ENCODE assay signal across 18 mouse cellular contexts in the genomic region with DNA sequence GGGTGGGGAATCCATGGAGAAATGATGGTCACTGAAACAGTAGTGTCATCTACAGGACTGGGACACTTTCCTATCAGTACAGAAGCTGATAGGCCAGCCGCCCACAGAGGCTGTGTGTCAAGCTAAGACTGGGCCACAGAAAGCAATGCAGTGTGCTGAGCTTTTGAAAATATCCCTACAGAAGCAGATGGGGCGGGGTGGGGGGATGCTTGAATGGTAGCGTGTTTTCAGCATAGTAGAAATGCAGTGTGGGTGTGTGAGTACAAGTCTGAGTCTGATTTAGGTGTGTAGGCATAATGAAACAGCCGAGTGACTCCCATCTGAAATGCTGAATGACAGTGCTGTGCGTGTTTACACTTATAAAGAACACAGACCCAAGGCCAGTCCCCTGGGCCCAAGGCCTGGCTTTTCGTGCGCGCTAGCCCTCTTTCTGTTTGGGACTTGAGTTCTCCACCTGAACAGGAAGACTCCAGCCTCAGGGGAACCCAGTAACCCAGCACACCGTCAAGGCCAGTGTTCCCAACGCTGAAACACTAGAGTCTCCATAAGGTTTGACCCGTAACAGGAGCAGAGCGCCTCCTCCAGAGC. TPM values are rescaled to one million over a fixed set of nuclear protein-coding genes. Genes with fewer than 3 reads are reported as not detected.
DNase-seq lines count a peak whose midpoint lies in the region; ATAC-seq and TF ChIP-seq lines count a peak whose summit lies in the region.
"Had no signal": no experiment of that assay in that cellular context is flagged by ENCODE, and none has a peak within 500 bp of the region (broad histone marks: within the 10 kb centered on the region; RNA-seq: fewer than 3 reads in every experiment).

No protein-coding gene starts in this region.

- H3K9ac ChIP-seq in liver, embryonic 12.5 days, result no peak overlapping the region
- H3K9ac ChIP-seq in liver, postnatal 0 days (replicated peaks), result no peak overlapping the region
- no peak overlapping the region for H3K9ac ChIP-seq in forebrain, postnatal 0 days
- H3K9ac ChIP-seq: forebrain, embryonic 12.5 days had no signal

- H3K27ac ChIP-seq in liver, embryonic 12.5 days, result no peak overlapping the region
- H3K27ac ChIP-seq in liver, postnatal 0 days (ENCODE audit: low read depth), result no peak overlapping the region
- no peak overlapping the region for H3K27ac ChIP-seq in forebrain, postnatal 0 days (ENCODE audit: low read depth, low read length)
- H3K27ac ChIP-seq: forebrain, embryonic 12.5 days; hindbrain, embryonic 10.5 days had no signal

- ATAC-seq in liver, embryonic 12.5 days, result no peak
- ATAC-seq in liver, postnatal 0 days, result no peak
- ATAC-seq in forebrain, postnatal 0 days, result no peak
- ATAC-seq: CD4-positive, CD25-positive, alpha-beta regulatory T cell, adult 4 months; Patski had no signal

- 76% methylated on average over 12 of the region's 12 CpGs for WGBS in liver, embryonic 12.5 days (ENCODE audit: insufficient replicate concordance)
- 75% methylated on average over 12 of the region's 12 CpGs for WGBS in liver, postnatal 0 days (ENCODE audit: insufficient replicate concordance)
- WGBS in forebrain, postnatal 0 days, result 92% methylated on average over 12 of the region's 12 CpGs

- peaks cover 28% of the 10 kb centered on the region for H3K4me1 ChIP-seq in liver, embryonic 12.5 days
- H3K4me1 ChIP-seq in liver, postnatal 0 days (ENCODE audit: insufficient read depth), result peaks cover 5% of the 10 kb centered on the region
- H3K4me1 ChIP-seq in forebrain, postnatal 0 days (ENCODE audit: insufficient read depth), result no peaks in the 10 kb centered on the region; the same call in 1 of the 2 replicates

- no peak for TF ChIP-seq EP300 in liver, postnatal 0 days (IDR thresholded peaks at IDR 0.05; ENCODE audit: low read depth)

- 0 out of 2 replicates have a peak overlapping the region, but pooled peaks have one; percentile 15 for H3K4me2 ChIP-seq in liver, embryonic 12.5 days
- no peak overlapping the region for H3K4me2 ChIP-seq in liver, postnatal 0 days (ENCODE audit: low read depth, low read length)
- H3K4me2 ChIP-seq in forebrain, postnatal 0 days (ENCODE audit: low read depth), result no peak overlapping the region
- H3K4me2 ChIP-seq: forebrain, embryonic 12.5 days had no signal

- no peaks in the 10 kb centered on the region for H3K9me3 ChIP-seq in liver, embryonic 12.5 days (replicated peaks)
- no peaks in the 10 kb centered on the region for H3K9me3 ChIP-seq in liver, postnatal 0 days (ENCODE audit: low read length)
- H3K9me3 ChIP-seq in forebrain, postnatal 0 days (ENCODE audit: low read length), result no peaks in the 10 kb centered on the region
- H3K9me3 ChIP-seq: forebrain, embryonic 12.5 days; hindbrain, embryonic 10.5 days had no signal

- H3K36me3 ChIP-seq in liver, embryonic 12.5 days, result peaks cover 77% of the 10 kb centered on the region
- peaks cover 36% of the 10 kb centered on the region for H3K36me3 ChIP-seq in liver, postnatal 0 days (replicated peaks; ENCODE audit: insufficient read depth, low read length)
- peaks cover 33% of the 10 kb centered on the region for H3K36me3 ChIP-seq in forebrain, postnatal 0 days (ENCODE audit: insufficient read depth)

- H3K27me3 ChIP-seq in liver, embryonic 12.5 days (replicated peaks), result no peaks in the 10 kb centered on the region
- no peaks in the 10 kb centered on the region for H3K27me3 ChIP-seq in liver, postnatal 0 days (ENCODE audit: insufficient read depth, low read length)
- H3K27me3 ChIP-seq in forebrain, postnatal 0 days (ENCODE audit: insufficient read depth, low read length), result no peaks in the 10 kb centered on the region
- H3K27me3 ChIP-seq: forebrain, embryonic 12.5 days; Patski had no signal

- no peak overlapping the region for H3K4me3 ChIP-seq in liver, embryonic 12.5 days
- H3K4me3 ChIP-seq in liver, postnatal 0 days (ENCODE audit: low read depth, low read length), result no peak overlapping the region
- no peak overlapping the region for H3K4me3 ChIP-seq in forebrain, postnatal 0 days (ENCODE audit: low read depth, low read length)
- H3K4me3 ChIP-seq: forebrain, embryonic 12.5 days; hindbrain, embryonic 10.5 days had no signal

- DNase-seq in adrenal gland, adult (ENCODE audit: inconsistent age in 2 of 2, low spot score in 1 of 2), result peak; percentile 74 to 85
- no peak for DNase-seq in adrenal gland, postnatal 4 days (ENCODE audit: low spot score in 2 of 2)
- DNase-seq in liver, postnatal 0 days, result no peak
- DNase-seq in right cerebral cortex, postnatal 14 days, result peak; percentile 33
- DNase-seq in right cerebral cortex, postnatal 25 days, result no peak
- DNase-seq in layer of hippocampus, postnatal 36 days, result peak; percentile 33 to 46
- no peak for DNase-seq in forebrain, postnatal 0 days
- DNase-seq: cerebellum, adult 9-11 months; gastrocnemius, postnatal 36 days; kidney, adult 8-10 months; kidney, postnatal 36 days; lung, adult 18-20 months; thymus, adult 2 months had no signal

- TF ChIP-seq CTCF in liver, postnatal 0 days (IDR thresholded peaks at IDR 0.05; ENCODE audit: low read depth), result no peak
- no peak for TF ChIP-seq CTCF in forebrain, postnatal 0 days (IDR thresholded peaks at IDR 0.05; ENCODE audit: low read depth)

RNA-seq across cellular contexts. Expression of gene Mrpl46, which starts 4.6 kb away (rescaled TPM):
- total RNA-seq in adrenal gland, postnatal 4 days (2021), result 10 to 100 TPM; 42.5 to 47.0 TPM
- polyA plus RNA-seq in liver, embryonic 12.5 days (2016; fragmentation: Nextera tagmentation; extraction: Ambion mirVana), result 72.2 TPM in 2 replicates
- 36.8 and 39.7 TPM in 2 replicates for polyA plus RNA-seq in liver, postnatal 0 days (2015; fragmentation: Nextera tagmentation; extraction: Ambion mirVana)
- 10 to 100 TPM; 29.9 to 30.4 TPM for total RNA-seq in layer of hippocampus, postnatal 36 days (2021)
- 33.2 and 39.9 TPM in 2 replicates for total RNA-seq in forebrain, postnatal 0 days (2014; rRNA removed)
- 63.9 and 74.8 TPM in 2 replicates for polyA plus RNA-seq in forebrain, postnatal 0 days (2015; fragmentation: Nextera tagmentation; extraction: Ambion mirVana)

RNA-seq across cellular contexts. Expression of gene Mrps11, which starts 5.0 kb away (rescaled TPM):
- total RNA-seq in adrenal gland, postnatal 4 days (2021), result 10 to 100 TPM; 83.5 to 88.1 TPM
- polyA plus RNA-seq in liver, embryonic 12.5 days (2016; fragmentation: Nextera tagmentation; extraction: Ambion mirVana), result 55.7 and 57.2 TPM in 2 replicates
- 23.9 and 27.2 TPM in 2 replicates for polyA plus RNA-seq in liver, postnatal 0 days (2015; fragmentation: Nextera tagmentation; extraction: Ambion mirVana)
- total RNA-seq in layer of hippocampus, postnatal 36 days (2021), result 10 to 100 TPM; 36.2 to 38.8 TPM
- 44.7 and 51.6 TPM in 2 replicates for total RNA-seq in forebrain, postnatal 0 days (2014; rRNA removed)
- 70.4 and 77.5 TPM in 2 replicates for polyA plus RNA-seq in forebrain, postnatal 0 days (2015; fragmentation: Nextera tagmentation; extraction: Ambion mirVana)

RNA-seq across cellular contexts. Expression of gene Ntrk3, which starts 50.1 kb away (rescaled TPM):
- total RNA-seq in adrenal gland, postnatal 4 days (2021), result 10 to 100 TPM; 16.9 to 20.4 TPM
- polyA plus RNA-seq in liver, embryonic 12.5 days (2016; fragmentation: Nextera tagmentation; extraction: Ambion mirVana), result 0.24 and 0.79 TPM in 2 replicates
- polyA plus RNA-seq in liver, postnatal 0 days (2015; fragmentation: Nextera tagmentation; extraction: Ambion mirVana), result 0.12 and 0.16 TPM in 2 replicates
- 100 to 1,000 TPM; 199 to 229 TPM for total RNA-seq in layer of hippocampus, postnatal 36 days (2021)
- total RNA-seq in forebrain, postnatal 0 days (2014; rRNA removed), result 72.7 and 90.1 TPM in 2 replicates
- polyA plus RNA-seq in forebrain, postnatal 0 days (2015; fragmentation: Nextera tagmentation; extraction: Ambion mirVana), result 16.3 and 28.5 TPM in 2 replicates

RNA-seq across cellular contexts. Expression of gene Det1, which starts 59.2 kb away (rescaled TPM):
- 10 to 100 TPM; 13.2 to 14.0 TPM for total RNA-seq in adrenal gland, postnatal 4 days (2021)
- 13.6 and 13.7 TPM in 2 replicates for polyA plus RNA-seq in liver, embryonic 12.5 days (2016; fragmentation: Nextera tagmentation; extraction: Ambion mirVana)
- 7.9 and 8.1 TPM in 2 replicates for polyA plus RNA-seq in liver, postnatal 0 days (2015; fragmentation: Nextera tagmentation; extraction: Ambion mirVana)
- 1 to 10 TPM; 7.0 to 7.6 TPM for total RNA-seq in layer of hippocampus, postnatal 36 days (2021)
- total RNA-seq in forebrain, postnatal 0 days (2014; rRNA removed), result 9.8 and 11.9 TPM in 2 replicates
- polyA plus RNA-seq in forebrain, postnatal 0 days (2015; fragmentation: Nextera tagmentation; extraction: Ambion mirVana), result 6.2 and 7.0 TPM in 2 replicates

Comparison
In these comparisons a context has a peak if more than half of its experiments do, and no peak if none do; other contexts are left out.
1. DNase-seq: peak in adrenal gland, adult (2 of 2), right cerebral cortex, postnatal 14 days (single experiment) and layer of hippocampus, postnatal 36 days (2 of 2); none in adrenal gland, postnatal 4 days (0 of 2), liver, postnatal 0 days (single experiment), right cerebral cortex, postnatal 25 days (single experiment) and forebrain, postnatal 0 days (single experiment).